Mouse (Mus musculus) colon, adult 2 months (tissue): ENCODE data around the gene Adprh. TPM values are rescaled to one million over a fixed set of nuclear protein-coding genes. Genes with fewer than 3 reads are reported as not detected.

ENCODE experiments used
- polyA plus RNA-seq: library from polyadenylated mRNA; depleted of rRNA; stranded (reverse); fragments of >200 nt; gene quantifications from 2 replicates; pipeline ENCODE4 v1.2.3, GENCODE M21; 2012; rRNA removed

Adprh gene
- polyA plus RNA-seq: 32.6 and 40.6 TPM in 2 replicates

GRCm38 (mm10) chr16:38452442-38453202 lies at the start of gene Adprh:
Gene Adprh (minus strand): TSS chr16:38452703.

GRCm38 (mm10) chr16:38455511-38456418 lies 3.3 kb upstream of the Adprh start, which contains the start of gene Cd80:
Gene Cd80 (plus strand): TSS chr16:38455561.

GRCm38 (mm10) chr16:38432498-38433425 lies 19.7 kb downstream of the Adprh start, which contains the start of gene Pla1a:
Gene Pla1a (minus strand): TSS chr16:38433145.

Other genes starting within 250 kb of the Adprh start
- gene Nr1i2, start 157.9 kb downstream of the Adprh start, polyA plus RNA-seq: 36.9 and 38.3 TPM in 2 replicates
- gene Maats1, start 110.6 kb downstream of the Adprh start, polyA plus RNA-seq: 0.14 TPM in 1 of 2 replicates, not detected in the other
- gene Cox17, start 105.7 kb downstream of the Adprh start, polyA plus RNA-seq: 69.0 and 78.8 TPM in 2 replicates
- gene Gm21987, start 105.7 kb downstream of the Adprh start, polyA plus RNA-seq: 2.8 TPM in 1 of 2 replicates, not detected in the other
- 24.8 and 31.2 TPM in 2 replicates for gene Popdc2, start 90.5 kb downstream of the Adprh start, polyA plus RNA-seq
- 1.6 and 2.0 TPM in 2 replicates for gene Pla1a, start 19.6 kb downstream of the Adprh start, polyA plus RNA-seq
- 0.16 and 0.19 TPM in 2 replicates for gene Cd80, start 2.9 kb upstream of the Adprh start, polyA plus RNA-seq
- gene Timmdc1, start 70.0 kb upstream of the Adprh start, polyA plus RNA-seq: 19.5 and 35.3 TPM in 2 replicates
- gene Poglut1, start 97.6 kb upstream of the Adprh start, polyA plus RNA-seq: 8.8 and 9.5 TPM in 2 replicates
- 51.5 and 60.9 TPM in 2 replicates for gene Tmem39a, start 106.0 kb upstream of the Adprh start, polyA plus RNA-seq